Mouse (Mus musculus): Measurements from ENCODE around the gene Fap.

Gene Fap

GRCm38 (mm10) chr2:62459241-62460174 lies 114.4 kb downstream of the Fap start:
- no peak for DNase-seq

GRCm38 (mm10) chr2:62458070-62458469 lies 115.8 kb downstream of the Fap start:
- no peak for DNase-seq

- no peak for DNase-seq
Measured at GRCm38 (mm10) chr2:62454991-62455390, 118.9 kb downstream of the Fap start.

GRCm38 (mm10) chr2:62454033-62454432 lies 119.8 kb downstream of the Fap start:
- DNase-seq: no peak

All from cerebellum, adult 8-10 months (tissue).